Mouse (Mus musculus) cerebellum, adult (tissue): ENCODE measurements around the gene 2310022B05Rik.

Experiments
- ATAC-seq: cut with Nextera tagmentation; 2 replicates; pipeline ENCODE4 v1.9.2; 2017; ENCODE audit warnings: mild to moderate bottlenecking, moderate library complexity, mixed read lengths; ENCODE audit not compliant: insufficient number of reproducible peaks, low FRiP score, low TSS enrichment

2310022B05Rik gene

DNA sequence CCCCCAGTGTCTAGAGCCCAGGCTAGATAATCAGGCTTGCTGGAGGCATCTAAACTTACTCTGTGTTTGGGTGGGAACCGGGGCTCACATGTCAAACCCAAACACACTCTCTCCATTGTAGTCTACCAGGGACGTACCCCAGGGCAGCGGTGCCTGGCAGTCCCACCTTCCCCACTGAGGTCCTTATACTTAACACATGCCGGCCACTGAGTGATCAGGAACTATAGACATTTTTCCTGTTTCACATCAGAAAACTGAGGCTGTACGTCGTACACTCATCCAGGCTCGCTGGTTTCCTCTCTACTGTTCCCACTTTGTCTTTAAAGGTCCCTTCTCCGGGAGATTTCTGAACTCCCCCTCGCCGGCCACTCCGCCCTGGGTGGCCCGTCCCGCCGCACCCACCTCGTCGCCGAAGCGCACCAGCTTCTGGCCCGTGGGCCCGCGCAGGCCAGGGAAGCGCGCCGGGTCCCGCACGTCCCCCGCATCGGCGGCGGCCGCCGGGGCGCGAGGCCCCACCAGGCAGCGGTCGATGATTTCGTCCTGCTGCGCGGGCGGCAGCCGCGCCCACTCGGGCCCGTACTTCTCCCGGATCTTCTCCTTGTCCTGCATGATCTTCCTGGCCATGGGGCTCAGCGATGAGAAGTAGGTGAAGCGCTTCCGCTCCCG, 590 bp downstream of the 2310022B05Rik start:
- peak; percentile 26; the same call in 1 of the 2 replicates for ATAC-seq

DNA sequence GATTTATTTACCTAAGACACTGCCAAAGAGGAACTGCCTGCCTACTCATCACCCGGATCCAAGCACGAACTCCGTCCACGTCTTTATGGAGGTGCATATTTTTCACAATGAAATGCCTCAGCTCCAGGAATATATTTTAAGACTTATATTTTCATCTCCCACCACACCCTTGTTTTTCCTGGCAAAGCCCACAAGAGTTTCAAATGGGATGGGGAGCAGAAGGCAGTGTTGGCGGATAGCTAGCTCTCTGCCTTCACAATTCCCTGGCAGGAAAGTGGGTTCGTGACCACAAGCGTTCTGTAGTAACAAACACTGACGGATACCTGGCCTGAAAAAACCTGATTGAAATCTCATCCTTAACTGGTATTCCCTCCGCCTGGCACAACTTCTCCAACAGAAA, 1.4 kb downstream of the 2310022B05Rik start:
- ATAC-seq: no peak

DNA sequence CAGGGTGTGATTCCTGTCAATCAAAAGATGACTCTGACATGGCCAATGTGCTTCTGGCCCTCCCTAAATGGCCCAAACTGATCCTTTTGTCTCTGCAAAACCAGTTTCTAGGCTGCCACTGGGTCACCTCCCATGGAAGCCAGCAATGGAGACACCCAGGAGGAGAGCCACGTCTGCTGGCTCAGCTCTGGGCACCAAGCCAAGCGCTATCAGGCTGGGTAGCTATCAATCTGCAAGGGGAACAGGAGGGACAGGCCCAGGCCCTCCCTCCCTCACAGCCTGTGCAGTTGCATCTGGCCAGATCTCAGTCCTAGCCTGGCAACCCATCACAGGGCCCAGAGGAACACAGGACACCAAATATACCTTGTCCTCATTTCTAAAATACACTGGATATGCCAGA, 4.8 kb downstream of the 2310022B05Rik start:
- no peak for ATAC-seq

DNA sequence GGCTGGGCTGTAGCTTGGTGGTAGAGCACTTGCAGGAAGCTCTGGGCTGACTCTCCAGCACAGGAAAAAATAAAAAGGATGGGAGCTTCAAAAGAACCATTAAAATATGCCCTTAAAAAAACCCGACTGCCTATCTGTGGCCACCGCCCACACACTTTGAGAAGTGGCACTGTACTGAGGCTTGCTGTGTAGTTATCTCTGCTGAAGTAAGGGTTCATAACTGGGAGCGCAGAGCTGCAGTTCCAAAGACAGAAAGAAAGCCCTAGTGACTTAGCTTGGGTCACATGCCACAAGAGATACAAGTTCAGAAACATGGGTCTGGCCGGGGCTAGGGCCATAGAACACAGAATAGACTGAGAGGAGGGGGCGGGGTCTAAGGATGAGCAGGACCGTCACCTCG, 5.2 kb downstream of the 2310022B05Rik start:
- no peak for ATAC-seq

DNA sequence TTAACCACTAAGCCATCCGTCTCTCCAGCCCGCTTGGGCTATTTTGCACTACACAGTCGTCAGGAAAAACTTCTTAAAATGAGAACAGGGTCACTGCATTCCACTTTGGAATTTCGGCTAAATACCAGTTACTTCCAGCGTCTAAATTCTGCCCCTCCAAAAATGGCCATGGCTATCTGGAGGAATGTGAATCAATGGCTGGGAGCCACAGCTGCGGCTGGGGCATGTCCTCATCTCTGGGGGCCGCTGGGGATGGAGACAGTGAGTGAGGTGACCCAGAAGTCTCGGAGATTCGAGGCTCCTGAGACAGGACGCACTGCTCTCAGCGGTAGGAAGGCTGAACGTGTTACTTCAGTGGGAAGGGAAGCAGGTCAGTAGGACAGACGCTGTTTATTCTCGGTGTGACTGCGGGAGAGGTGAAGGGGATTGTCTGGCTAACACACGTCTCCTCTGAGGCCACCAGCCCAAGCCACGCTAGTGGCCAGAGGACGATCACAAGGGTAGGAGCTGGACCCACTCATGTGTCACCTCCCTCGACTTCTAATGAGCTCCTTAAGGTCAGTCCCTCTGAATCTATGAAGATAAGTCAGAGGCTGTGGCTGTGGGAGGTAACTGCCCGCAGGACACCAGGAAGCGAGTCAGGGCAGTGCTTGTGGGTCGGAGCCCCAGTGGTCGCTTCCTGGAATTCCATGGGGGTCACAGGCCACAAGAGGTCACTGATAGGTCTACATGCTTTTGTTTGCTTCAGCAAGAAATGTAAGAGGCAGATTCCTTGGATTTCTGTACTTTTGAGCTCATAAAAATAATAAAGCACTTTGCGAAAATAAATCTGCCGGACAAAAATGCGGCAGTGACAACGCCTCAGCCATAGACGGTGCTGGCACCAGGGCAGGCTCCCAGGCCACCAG, 9.3 kb downstream of the 2310022B05Rik start:
- ATAC-seq: no peak

DNA sequence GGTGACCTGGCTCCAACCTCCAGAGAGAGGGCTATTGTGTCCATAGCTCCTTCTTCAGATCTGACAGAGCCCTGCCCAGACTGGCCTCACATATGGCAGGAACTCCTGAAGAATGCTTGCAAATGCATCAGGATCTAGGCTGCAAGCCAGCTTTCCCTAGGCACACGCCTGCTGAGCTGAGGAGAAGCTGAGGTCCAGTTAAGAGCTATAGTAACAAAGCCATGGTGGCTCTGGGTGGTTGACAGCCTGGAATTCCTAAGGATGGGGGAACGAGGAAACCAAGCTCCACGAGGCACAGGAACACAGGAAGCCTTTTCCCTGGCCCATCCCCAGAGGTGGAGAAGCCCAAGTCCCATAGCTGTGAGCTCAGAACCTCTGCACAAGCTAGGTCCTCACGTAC, 10.6 kb downstream of the 2310022B05Rik start:
- ATAC-seq: peak; percentile 49

DNA sequence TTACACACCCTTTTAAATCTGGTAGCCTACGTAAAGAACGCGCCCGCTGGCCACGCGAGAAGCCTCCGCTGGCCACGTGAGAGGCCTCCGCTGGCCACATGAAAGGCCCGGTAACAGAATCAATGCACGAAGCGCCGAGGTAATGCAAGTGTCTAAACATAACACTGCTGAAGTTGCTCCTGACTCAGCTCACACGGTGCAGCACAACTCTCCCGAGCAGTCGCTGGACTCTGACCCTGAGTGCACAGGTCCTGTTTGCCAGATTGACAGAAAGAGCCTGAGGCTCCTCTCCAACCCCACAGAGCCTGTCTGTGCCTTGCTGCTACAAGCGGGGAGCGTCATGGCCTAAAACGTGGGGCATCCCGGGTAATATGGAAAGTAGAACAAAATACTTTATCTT, 11.4 kb downstream of the 2310022B05Rik start:
- no peak for ATAC-seq

DNA sequence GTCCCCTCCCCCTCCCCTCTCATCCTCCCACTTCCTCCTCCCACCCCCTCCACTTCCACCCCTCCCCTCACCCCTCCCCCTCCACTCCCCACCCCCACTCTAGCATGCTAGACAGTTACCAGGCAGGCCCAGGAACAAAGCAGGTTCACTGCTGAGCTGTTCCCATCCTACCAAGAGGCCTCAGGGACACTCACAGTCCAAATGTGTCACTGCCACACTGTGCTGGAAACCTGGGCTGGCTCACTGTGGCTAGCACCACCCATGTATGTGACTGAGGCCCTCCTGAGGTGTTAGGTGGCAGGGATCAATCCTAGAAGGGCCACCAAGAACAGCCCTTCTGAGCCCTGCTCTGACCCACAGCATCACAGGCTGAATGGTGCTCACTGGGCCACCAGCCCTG, 14.9 kb downstream of the 2310022B05Rik start:
- ATAC-seq: no peak

DNA sequence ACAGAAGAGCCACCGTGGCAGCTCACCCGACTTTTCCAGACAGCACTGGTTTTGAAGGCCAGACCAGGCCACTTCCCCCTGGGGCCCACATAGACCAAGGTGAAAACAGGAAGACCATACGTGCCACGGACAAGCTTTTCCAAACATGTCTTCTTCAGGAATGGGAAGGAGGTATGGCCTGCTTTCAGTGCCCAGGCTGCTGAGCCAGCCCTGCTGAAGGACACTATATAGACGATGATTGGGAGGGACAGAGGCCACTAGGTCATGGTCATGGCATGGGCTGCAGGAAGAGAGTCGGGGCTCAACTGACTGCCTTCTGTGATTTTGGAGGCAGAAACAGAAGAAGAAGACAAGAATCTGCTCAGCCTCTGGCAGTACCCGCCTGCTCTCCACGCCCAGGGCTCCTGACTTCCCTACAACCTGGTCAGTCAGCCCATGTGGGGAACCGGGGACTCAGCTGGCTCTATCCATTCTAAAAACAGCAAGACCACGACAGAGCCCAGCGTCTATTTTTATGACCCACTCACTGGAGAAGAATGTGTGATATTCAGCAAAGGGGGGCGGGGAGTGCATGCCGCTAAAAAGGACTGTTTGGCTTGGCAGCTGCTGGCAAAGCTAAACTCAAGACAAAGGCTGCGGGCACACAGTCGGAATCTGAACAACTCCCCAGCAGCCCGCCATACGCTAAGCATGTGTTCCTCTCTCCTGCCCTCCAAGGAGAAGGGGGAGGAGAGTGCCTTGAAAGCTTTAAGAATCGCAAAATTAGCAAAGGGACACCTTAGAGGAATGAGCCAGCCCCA, 19.4 kb downstream of the 2310022B05Rik start:
- ATAC-seq: no peak

DNA sequence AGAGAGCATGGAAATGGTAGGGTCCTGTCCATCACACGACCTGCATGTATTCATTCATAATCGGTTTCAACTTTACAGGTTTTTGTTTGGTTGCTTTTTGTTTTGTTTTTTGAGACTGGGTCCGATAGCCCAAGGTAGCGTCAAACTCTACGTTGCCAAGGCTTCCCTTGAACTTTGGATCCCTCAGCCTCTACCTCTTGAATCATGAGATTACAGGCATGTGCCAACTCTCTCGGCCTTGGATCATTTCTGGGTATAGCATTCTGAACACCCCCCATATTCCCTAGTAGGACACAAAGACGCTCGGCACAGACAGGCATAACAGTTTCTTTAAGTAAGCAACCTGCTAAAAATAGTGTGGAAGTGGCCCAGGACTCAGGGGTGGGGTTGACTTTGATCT, 21.6 kb downstream of the 2310022B05Rik start:
- no peak for ATAC-seq

DNA sequence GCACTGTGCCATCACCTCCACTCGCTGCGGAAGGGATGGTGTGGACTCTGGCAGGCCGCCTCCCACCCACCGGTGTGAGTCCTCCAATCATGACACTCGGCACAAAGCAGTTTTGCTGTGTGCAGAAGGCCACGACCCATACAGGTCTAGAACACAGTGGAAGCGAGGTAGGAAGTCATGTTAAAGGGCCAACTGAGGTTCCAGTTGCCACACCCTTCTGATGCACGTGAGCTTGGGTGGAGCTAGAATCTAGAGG, 28.0 kb downstream of the 2310022B05Rik start:
- ATAC-seq: no peak

DNA sequence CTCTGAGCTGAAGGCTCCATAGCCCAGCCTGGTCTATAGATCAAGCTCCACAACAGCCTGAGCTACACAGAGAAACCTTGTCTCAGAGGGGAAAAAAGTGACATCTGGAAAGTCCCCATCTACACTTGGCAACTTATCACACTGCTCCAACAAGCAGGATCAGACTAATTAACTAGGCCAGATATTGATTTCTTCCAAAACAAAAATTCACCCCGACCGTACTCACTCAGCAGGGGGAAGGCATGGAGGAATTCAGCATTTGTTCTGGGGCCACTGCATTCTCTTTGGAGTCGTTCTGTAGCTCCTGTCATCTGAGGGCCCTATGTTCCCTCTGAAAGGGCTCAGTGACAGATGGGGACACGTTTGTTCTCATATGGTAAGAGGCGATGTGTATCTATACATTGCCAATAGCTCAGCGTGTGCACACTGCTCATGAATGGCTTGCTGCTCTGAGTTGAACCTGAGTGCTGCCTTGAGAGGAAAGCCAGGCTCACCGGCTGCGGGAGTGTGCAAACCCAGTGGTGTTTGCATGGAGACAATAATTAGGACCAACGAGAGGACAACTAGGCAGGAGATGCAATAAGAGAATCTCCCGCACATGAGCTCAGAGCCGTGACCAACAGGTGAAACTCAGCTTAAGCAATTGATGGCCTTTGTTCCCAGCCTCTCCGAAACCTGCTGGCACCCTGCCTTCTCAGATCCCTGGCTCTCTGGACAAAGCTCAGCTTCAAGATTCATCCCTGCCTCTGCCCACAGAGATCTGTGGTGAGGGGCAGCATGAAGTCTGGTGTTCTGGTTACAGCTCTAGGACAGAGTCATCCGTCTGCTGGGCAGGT, 28.5 kb downstream of the 2310022B05Rik start:
- ATAC-seq: no peak

DNA sequence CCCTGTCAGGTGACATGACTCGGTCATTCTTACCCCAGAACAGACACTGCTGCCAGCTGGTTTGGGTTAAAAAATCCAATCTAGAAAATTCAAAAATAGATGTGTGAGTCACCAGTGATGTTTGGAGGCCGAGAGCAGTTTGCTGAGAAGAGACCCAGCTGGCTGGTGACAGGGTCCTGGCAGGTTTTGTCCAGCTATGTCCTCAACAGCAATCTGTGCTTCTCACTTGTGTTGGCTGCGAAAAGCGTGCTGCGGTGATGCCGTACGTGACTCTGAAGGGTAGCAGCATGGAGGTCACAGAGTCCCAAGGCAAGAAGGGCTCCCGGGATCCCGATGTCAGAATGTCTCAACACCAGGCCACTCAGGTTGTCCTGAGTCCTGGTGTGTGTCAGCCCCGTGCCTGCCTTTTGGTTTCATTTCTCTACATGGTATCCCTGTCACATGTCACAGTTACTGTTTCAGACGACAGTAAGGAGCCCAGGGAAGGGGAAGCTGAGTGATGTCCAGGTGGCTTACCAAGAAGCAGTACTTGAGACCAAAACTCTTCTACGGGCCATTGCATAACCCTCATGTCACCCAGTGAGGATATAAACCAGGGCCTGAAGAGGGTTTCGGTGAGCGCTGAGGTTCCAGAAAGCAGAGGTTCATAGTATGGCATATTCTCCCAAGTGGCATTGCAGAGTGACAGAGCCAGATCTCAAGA, 30.0 kb downstream of the 2310022B05Rik start:
- ATAC-seq: peak; percentile 26; the same call in 1 of the 2 replicates

DNA sequence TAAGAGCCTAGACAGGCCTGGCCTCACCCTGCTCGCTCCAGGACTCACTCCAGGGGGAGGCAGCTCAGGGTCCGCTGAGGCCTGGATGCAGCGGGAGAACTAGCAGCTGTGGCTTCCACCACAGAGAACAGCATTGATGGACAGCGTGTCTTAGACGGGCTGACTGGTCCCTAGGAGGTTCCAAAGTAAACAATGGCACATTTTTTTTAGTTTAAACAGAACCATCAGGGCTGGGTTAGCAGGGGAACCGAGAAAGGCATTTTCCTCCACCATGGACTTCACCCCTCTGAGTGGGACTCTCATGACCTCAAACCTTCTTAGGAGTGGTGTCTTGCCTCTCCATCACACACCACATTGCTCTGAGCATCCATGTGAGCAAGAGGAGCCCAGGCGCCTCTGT, 31.2 kb downstream of the 2310022B05Rik start:
- ATAC-seq: no peak

DNA sequence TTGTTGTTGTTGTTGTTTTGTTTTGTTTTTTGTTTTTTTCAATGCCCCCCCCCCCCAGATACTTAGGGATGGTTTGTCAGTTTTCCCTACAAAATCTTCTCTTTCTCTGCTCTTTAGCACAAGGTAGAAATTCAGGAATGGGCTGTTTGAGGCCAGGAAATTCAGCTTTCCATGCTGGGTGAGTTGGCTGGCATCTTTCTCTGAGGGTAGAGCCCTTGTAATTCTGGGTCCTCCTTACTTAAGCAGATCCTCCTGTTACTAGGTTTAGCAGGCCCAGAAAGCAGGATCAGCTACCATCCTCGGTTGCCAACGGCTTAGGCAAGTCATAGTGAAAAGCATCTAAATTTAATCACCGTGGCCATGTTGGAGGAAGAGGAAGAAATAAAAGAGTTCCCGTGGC, 32.3 kb downstream of the 2310022B05Rik start:
- no peak for ATAC-seq

DNA sequence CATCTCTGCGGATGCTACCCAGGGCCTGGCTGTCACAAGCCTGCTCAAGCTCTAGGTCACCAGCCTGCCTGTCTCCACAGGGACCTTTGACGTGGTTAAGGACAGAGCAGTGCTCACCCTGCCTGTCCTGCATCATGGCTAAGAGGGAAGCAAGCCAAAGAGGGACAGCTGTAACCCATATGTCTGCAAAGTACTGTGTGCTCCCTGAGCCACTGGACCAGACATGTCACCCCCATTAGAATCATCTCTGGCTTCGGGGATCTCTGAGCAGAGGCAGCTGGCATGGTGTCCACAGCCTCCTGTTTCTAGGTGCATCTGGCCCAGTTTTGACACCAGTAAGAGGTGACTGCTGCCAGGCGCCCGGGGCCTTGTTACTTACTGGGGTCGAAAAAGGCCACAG, 32.7 kb downstream of the 2310022B05Rik start:
- no peak for ATAC-seq

DNA sequence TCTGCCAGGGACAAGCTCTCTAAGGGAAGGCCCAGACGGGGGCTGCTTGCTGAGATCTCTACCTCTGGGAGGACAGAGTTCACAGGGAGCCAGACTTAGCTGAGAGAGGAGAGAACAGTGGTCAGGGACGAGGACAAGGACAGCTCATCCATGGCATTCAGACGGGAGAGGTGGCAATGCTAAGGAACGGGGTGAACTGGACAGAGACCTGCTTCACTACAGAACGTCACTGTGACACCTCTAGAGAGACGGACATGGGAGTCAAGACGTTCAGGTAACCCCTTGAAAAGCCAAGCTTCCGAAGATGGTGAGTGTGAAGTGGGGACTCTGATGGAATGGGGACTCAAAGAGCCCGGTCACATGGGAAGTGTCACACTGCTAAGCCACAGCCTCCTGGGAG, 36.9 kb downstream of the 2310022B05Rik start:
- no peak for ATAC-seq

DNA sequence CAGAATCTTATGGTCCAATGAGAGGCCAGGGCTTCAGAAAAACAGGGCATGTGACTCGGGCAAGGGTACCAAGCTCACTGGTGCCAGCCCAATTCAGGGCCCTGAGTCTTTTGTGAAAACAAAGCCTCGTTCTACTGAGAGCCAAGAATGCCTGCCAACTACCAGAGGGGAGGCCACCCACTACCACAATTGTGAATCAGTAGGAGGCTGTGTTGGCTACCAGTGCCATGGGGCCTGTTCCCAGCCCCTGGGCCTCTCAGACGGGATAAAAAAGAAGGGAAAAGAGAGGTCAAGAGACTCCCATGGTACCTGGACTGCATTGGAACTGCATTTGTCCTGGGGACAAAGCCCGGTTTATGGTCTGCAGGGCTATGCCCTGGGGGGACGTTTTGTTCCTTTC, 41.9 kb downstream of the 2310022B05Rik start:
- ATAC-seq: no peak

DNA sequence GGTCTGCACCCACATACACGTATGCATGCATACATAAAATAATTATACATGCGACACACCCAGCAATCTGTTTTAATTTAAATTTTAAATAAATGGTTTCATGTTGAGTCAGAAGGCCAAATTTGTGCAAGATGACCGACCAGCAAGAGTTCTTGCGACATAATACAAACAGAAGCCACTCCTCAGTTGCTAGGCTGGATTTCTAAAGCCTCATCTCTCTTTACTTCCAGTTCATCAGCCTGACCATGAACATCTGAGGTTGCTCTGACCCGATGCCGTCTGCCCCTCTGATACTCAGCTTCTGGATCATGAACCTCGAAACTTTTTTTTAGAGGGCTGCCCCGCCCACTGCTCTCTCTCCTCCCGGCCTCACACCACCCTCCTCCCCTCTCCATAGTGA, 44.9 kb downstream of the 2310022B05Rik start:
- ATAC-seq: no peak
